Mouse (Mus musculus) left cerebral cortex, postnatal 36 days (tissue): Measurements from ENCODE around the gene Klc1. TPM values are rescaled to one million over a fixed set of nuclear protein-coding genes. Genes with fewer than 3 reads are reported as not detected.
"Not testable (repeated sequence)": the region's sequence is repeated elsewhere in the genome, so short reads cannot be mapped to it uniquely, and the experiment has no call there.

Experiments used
- DNase-seq, 2 experiments: peaks; one replicate each; pipeline ENCODE4 v3.0.0; 2021 to 2022; ENCODE audit warnings: low spot score in 2 of 2, mixed read lengths in 1 of 2
- intact Hi-C: fragments of 180-260 bp; cut with DNase I; formaldehyde crosslinking; loops from one replicate; pipeline ENCODE4 v1.15.1; 2025
- total RNA-seq, 2 experiments: library from RNA; stranded (reverse); gene quantifications; 2 replicates each; pipeline ENCODE4 v1.2.3; 2021

Gene Klc1
- total RNA-seq, result 100 to 1,000 TPM; 783 to 837 TPM

DNA sequence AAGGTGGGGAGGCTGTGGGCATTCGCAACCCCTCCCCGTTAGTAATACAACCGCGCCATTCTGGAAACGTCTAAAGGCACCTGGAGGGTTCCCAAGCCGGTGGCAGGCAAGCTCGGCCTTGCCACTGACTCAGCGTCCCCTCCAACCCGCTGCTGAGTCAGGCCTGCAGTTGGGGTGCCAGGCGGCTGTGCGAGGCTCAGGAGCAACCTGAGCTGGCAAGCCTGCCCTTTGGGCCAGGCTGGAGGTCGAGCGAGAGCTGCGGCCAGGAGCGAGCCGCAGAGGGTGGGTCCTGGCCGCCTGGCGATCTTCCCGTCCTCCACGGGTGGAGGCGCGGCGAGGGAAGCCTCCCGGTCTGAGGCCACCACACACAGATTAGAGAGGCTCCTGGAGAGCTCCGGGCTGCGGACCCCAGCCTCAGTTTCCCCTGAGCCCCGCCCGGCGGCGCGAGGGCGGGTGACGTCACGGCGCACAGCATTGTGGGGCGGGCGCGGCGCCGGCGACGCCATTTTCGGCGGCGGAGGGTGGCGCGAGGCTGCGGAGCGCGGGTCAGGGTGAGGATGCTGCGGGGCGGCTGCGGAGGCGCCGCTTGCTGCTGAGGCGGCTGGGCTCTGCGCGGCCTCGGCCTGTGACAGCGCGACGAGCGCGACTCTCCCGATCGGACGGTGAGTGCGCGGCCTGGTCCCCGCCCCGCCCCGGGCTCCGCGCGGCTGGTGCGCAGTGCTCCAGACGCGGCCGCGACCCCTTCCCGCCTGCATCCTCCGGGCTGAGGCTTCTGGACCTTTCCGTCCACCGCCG, at the start of gene Klc1:
Gene Klc1, plus strand, starts transcription at position 469 of the 795 bp plus-strand sequence.
- DNase-seq, result peak; percentile 83 to 89
- intact Hi-C loops, result no loop called here

DNA sequence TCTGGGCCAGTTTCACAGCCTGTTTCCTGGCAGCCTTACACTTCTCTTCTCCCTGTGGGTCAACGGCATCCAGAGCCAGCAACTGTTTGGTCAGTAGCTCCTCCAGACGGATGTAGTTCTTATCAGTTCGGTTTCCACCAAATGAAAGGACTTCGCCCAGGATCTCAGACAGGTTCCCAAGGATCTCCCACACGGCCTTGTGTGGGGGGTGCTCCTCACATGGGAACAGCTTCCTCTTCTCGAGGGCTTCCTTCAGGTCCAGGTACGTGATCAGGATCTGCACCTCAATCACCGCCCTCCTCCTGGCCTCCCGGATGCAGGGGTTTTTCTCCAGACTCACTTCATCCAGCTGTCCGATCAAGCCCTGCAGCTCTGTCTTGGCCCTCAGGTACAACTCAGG, 48.6 kb upstream of the Klc1 start:
- intact Hi-C loops, result loop anchor here (5.0 kb wide), 1 partner anchor 43 kb away; no protein-coding TSS in a partner anchor
- no peak for DNase-seq

DNA sequence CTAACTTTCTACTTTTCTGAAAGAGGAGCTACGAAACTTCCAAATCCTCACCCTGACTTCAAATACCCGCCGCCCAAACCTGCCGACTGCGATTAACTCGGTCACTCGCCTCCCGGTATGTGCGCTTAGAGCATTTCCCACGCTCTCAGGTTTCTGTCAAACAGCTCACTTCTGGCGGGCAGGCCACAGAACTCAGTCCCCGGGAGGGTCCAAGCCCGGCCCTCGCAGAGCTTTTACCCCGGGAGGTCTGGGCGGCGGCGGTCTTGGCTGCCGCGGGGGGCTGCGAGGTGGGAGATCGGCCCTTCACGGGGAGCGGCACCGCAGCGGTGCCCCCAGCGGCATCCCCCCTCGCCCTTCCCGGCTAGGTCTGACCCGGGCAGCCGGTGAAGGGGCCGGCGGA, 46.2 kb upstream of the Klc1 start:
- peak in 1 of 2 experiments; percentile 38 for DNase-seq
- intact Hi-C loops, result loop anchor here (5.0 kb wide), 1 partner anchor 45 kb away; no protein-coding TSS in a partner anchor

GRCm38 (mm10) chr12:111713004-111713651, 45.5 kb upstream of the Klc1 start, which contains the start of the genes Bag5 and Apopt1:
Gene Bag5 (minus strand): TSS chr12:111713257.
Gene Apopt1 (plus strand): TSS chr12:111713261.
- DNase-seq, result peak; percentile 93 to 94
- intact Hi-C loops, result loop anchor here (5.0 kb wide), 1 partner anchor 46 kb away; no protein-coding TSS in a partner anchor

- intact Hi-C loops, result loop anchor here (5.0 kb wide), 1 partner anchor 47 kb away; no protein-coding TSS in a partner anchor
- DNase-seq, result not testable (repeated sequence)
Observed at GRCm38 (mm10) chr12:111713880-111714279, 44.8 kb upstream of the Klc1 start.

DNA sequence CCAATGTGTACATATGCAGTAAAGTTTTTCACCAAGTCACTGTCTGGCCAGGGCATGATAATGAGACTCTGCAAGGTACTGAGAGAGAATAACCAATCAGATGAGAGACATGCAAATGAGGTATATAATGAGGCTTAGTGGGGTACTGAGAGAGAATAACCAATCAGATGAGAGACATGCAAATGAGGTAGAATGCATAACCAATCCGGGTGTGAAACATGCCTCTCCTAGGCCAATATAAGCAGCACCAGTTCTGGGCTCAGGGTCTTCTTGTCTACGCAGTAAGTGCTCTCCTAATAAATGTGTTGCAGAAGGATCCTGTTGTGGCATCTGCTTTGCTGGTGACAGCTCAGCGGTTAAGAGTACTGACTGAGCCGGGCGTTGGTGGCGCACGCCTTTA, 42.1 kb upstream of the Klc1 start:
- intact Hi-C loops, result no loop called here
- DNase-seq, result no peak

GRCm38 (mm10) chr12:111718656-111719055, 40.0 kb upstream of the Klc1 start:
- peak in 1 of 2 experiments; percentile 27 for DNase-seq
- intact Hi-C loops, result no loop called here

- intact Hi-C loops, result no loop called here
- DNase-seq, result no peak
Observed at GRCm38 (mm10) chr12:111720222-111720621, 38.4 kb upstream of the Klc1 start.

- intact Hi-C loops, result no loop called here
- DNase-seq, result no peak
Observed at GRCm38 (mm10) chr12:111722654-111723053, 36.0 kb upstream of the Klc1 start.

- intact Hi-C loops, result no loop called here
- no peak for DNase-seq
Observed at GRCm38 (mm10) chr12:111724638-111725337, 33.9 kb upstream of the Klc1 start.

DNA sequence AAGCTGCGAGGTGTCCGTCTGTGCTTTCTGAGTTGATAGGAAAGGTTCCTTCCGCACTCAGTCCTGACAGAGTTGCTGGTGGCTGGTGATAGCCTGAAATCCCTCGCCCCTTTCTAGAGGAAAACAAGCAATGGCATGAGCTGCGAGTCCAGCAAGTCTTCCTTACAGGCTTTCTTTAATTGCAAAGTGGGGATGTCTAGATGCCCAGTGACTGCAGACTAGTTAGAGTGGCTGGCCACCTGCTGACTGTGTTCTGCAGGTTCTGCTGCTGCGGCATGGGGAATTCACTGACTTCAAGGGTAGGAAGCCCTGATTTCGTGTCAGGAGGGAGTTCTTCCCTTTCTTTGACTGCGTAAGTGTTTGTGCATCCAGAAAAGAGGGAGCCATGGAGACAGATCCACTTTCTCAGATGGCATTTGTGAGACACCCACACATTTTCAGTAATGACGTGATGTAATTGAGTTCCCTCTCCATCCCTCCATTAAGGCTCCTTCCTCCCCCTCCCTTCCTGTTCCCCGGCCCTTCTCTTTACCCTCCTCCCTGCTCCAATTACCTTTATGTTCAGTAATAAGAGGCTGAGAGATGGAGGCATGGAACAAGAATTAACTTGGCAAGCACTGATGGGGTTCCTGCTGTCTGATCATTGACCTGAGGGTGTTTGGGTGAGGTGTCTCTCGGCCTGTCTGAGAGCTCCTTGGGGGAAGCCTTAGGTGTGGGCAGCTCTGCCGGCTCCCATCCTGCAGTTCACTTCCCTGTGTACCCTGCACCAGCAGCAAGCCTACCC, 33.1 kb upstream of the Klc1 start:
- intact Hi-C loops, result no loop called here
- peak; percentile 50 to 60 for DNase-seq

GRCm38 (mm10) chr12:111726122-111726463, 32.6 kb upstream of the Klc1 start:
- intact Hi-C loops, result no loop called here
- peak; percentile 68 to 69 for DNase-seq

- intact Hi-C loops, result no loop called here
- no peak for DNase-seq
Observed at GRCm38 (mm10) chr12:111727956-111728355, 30.7 kb upstream of the Klc1 start.

GRCm38 (mm10) chr12:111731822-111732807, 26.5 kb upstream of the Klc1 start:
- peak; percentile 87 to 90 for DNase-seq
- intact Hi-C loops, result loop anchor here (2.0 kb wide), 1 partner anchor 63 kb away; no protein-coding TSS in a partner anchor

GRCm38 (mm10) chr12:111732921-111733320, 25.7 kb upstream of the Klc1 start:
- intact Hi-C loops, result loop anchor here (2.0 kb wide), 1 partner anchor 64 kb away; no protein-coding TSS in a partner anchor
- no peak for DNase-seq

- no peak for DNase-seq
- intact Hi-C loops, result no loop called here
Observed at GRCm38 (mm10) chr12:111734912-111735311, 23.7 kb upstream of the Klc1 start.

- DNase-seq, intact Hi-C loops: not testable (repeated sequence)
Observed at GRCm38 (mm10) chr12:111736676-111737075, 22.0 kb upstream of the Klc1 start.

DNA sequence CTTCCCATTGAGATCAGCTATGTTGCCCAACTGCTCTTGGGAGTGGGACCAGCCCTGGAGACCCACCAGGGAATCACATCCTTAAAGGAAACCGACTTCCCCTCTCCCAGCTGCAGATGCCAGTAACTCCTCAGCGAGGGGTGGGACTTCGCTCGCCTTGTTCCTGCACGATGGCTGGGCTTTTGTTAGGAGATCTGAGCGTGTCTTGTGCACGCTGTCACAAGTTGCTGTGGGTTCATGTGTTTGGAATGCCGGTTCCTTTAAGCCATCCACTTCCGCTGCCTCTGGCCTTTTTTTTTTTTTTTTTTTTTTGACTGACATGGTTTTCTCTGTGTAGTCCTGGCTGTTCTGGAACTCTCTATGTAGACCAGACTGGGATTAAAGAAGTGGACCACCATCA, 21.3 kb upstream of the Klc1 start:
- DNase-seq, result no peak
- intact Hi-C loops, result no loop called here
